Mouse (Mus musculus) lung, postnatal 0 days (tissue): ENCODE results near the gene Grm4. TPM values are rescaled to one million over a fixed set of nuclear protein-coding genes. Genes with fewer than 3 reads are reported as not detected.

Experiments used
- ATAC-seq: fragments of 200-750 bp; cut with Nextera tagmentation; 2 replicates; pipeline ENCODE4 v1.8.0; 2017; ENCODE audit warnings: moderate library complexity
- DNase-seq: peaks from one replicate; pipeline ENCODE4 v3.0.0-alpha.2; 2016; ENCODE audit warnings: low spot score
- H3K27ac ChIP-seq: fragments of 300-500 bp; sonication (generic); 2 replicates; pipeline ENCODE4 v1.5.1; 2014; ENCODE audit warnings: antibody characterized with exemption, mild to moderate bottlenecking, low read length, mixed read lengths
- H3K27me3 ChIP-seq: fragments of 300-500 bp; sonication (generic); replicated peaks from 2 replicates; pipeline ENCODE4 v1.6.1; 2014; ENCODE audit warnings: low read length, mixed read lengths; ENCODE audit not compliant: insufficient read depth
- H3K36me3 ChIP-seq: fragments of 300-500 bp; sonication (generic); 2 replicates; pipeline ENCODE4 v1.6.1; 2014; ENCODE audit warnings: low read length, mixed read lengths; ENCODE audit not compliant: insufficient read depth
- H3K4me1 ChIP-seq: fragments of 300-500 bp; sonication (generic); 2 replicates; pipeline ENCODE4 v1.6.1; 2014; ENCODE audit warnings: antibody characterized with exemption, low read depth, low read length, mixed read lengths; ENCODE audit not compliant: insufficient read depth
- H3K4me2 ChIP-seq: fragments of 300-500 bp; sonication (generic); replicated peaks from 2 replicates; pipeline ENCODE4 v1.6.1; 2014; ENCODE audit warnings: low read depth, mild to moderate bottlenecking, low read length, moderate library complexity, mixed read lengths
- H3K4me3 ChIP-seq: fragments of 300-500 bp; sonication (generic); 2 replicates; pipeline ENCODE4 v1.5.1; 2014; ENCODE audit warnings: low read depth, low read length
- H3K9ac ChIP-seq: fragments of 300-500 bp; sonication (generic); replicated peaks from 2 replicates; pipeline ENCODE4 v1.6.1; 2014; ENCODE audit warnings: low read depth, mild to moderate bottlenecking
- H3K9me3 ChIP-seq: fragments of 300-500 bp; sonication (generic); 2 replicates; pipeline ENCODE4 v1.6.1; 2016; ENCODE audit warnings: low read length, mixed read lengths
- CTCF ChIP-seq: IDR thresholded peaks from 2 replicates; pipeline ENCODE4 v1.5.1; 2016; ENCODE audit warnings: antibody characterized with exemption, mild to moderate bottlenecking
- EP300 ChIP-seq: IDR thresholded peaks from 2 replicates; pipeline ENCODE4 v1.6.1; 2016; ENCODE audit warnings: antibody characterized with exemption, mild to moderate bottlenecking, control low read depth
- WGBS: fragments of 180-500 bp; shearing (Covaris S2); extraction: QIAGEN DNeasy Blood & Tissue Kit; methylation state at CpG from one replicate; pipeline ENCODE4 v1.1.7; 2014; 5-methylcytosine and 5-hydroxymethylcytosine counted together
- polyA plus RNA-seq: library from polyadenylated mRNA; unstranded; fragments of >200 nt; fragmentation: Nextera tagmentation; extraction: Ambion mirVana; gene quantifications from 2 replicates; pipeline ENCODE4 v1.2.1, GENCODE M21; 2015

Gene Grm4
- polyA plus RNA-seq, 1 experiment from 2014 or later, result not detected

GRCm38 (mm10) chr17:27510258-27511124 lies 10.7 kb downstream of the Grm4 start:
- Histone ChIP-seq H3K4me2 (no peak overlapping the region), H3K27ac (no peak overlapping the region), H3K4me3 (no peak overlapping the region), H3K36me3 (no peaks in the 10 kb centered on the region), H3K4me1 (no peaks in the 10 kb centered on the region), H3K27me3 (peaks cover 59% of the 10 kb centered on the region), H3K9me3 (no peaks in the 10 kb centered on the region), H3K9ac (no peak overlapping the region)
- DNase-seq (no peak), ATAC-seq (no peak)
- WGBS, result 48% methylated on average over 9 of the region's 9 CpGs
- TF ChIP-seq CTCF, result no peak
- no peak for TF ChIP-seq EP300

DNA sequence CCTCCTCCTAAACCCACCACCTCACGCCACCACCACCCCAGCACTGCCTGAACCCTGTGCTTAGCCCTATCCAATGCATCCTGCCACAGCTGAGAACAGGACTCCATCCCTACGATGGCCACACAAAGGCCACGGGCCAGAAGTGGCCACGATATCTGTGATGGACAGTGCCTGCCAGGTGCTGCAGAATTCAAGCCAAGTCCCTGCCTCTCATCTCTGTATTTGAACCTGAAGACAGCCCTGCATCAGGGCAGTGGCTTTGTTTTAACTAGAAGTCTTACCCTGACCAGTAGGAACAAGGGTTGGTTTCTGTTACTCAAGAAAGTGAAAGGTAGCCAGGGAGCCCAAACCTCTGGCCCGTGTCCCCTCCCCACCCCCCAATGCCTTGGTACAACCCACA lies 12.1 kb downstream of the Grm4 start:
- Histone ChIP-seq H3K27ac (no peak overlapping the region), H3K4me2 (no peak overlapping the region), H3K36me3 (no peaks in the 10 kb centered on the region), H3K4me1 (no peaks in the 10 kb centered on the region), H3K4me3 (no peak overlapping the region), H3K9ac (no peak overlapping the region), H3K9me3 (no peaks in the 10 kb centered on the region), H3K27me3 (peaks cover 46% of the 10 kb centered on the region)
- TF ChIP-seq EP300 (no peak), CTCF (no peak)
- no peak for DNase-seq
- ATAC-seq, result no peak
- WGBS, result 68% methylated on average over 5 of the region's 5 CpGs

DNA sequence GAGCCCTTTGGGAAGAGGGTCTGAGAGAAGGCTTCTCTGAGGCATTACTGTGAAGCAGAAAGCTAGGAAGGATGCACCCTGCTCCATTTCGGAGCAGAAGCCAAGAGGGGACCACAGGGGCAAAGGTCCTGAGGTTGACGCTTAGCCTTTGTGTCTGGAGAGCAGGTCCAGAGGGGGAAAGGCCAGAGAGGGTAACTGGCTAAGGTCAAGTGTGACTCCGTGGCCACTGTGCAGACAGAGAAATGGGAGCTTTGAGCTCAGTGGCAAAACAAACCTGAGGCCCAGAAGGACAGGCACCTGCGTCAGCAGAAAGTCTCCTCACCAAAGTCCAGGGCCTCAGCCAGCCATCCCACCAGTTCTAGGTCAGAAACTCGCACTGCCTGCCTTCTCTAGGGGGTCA lies 12.7 kb downstream of the Grm4 start:
- no peak for ATAC-seq
- H3K4me3 ChIP-seq, result no peak overlapping the region
- H3K9ac ChIP-seq, result no peak overlapping the region
- H3K9me3 ChIP-seq, result no peaks in the 10 kb centered on the region
- H3K36me3 ChIP-seq, result no peaks in the 10 kb centered on the region
- DNase-seq, result no peak
- H3K4me1 ChIP-seq, result no peaks in the 10 kb centered on the region
- no peak for TF ChIP-seq EP300
- no peak for TF ChIP-seq CTCF
- H3K4me2 ChIP-seq, result no peak overlapping the region
- H3K27me3 ChIP-seq, result peaks cover 44% of the 10 kb centered on the region
- 50% methylated on average over 5 of the region's 5 CpGs for WGBS
- no peak overlapping the region for H3K27ac ChIP-seq

GRCm38 (mm10) chr17:27508002-27508401 lies 13.2 kb downstream of the Grm4 start:
- TF ChIP-seq CTCF (no peak), EP300 (no peak)
- Histone ChIP-seq H3K9ac (no peak overlapping the region), H3K9me3 (no peaks in the 10 kb centered on the region), H3K4me3 (no peak overlapping the region), H3K36me3 (no peaks in the 10 kb centered on the region), H3K4me2 (no peak overlapping the region), H3K27ac (no peak overlapping the region), H3K4me1 (no peaks in the 10 kb centered on the region), H3K27me3 (peaks cover 39% of the 10 kb centered on the region)
- 58% methylated on average over 12 of the region's 12 CpGs for WGBS
- no peak for DNase-seq
- ATAC-seq, result no peak

DNA sequence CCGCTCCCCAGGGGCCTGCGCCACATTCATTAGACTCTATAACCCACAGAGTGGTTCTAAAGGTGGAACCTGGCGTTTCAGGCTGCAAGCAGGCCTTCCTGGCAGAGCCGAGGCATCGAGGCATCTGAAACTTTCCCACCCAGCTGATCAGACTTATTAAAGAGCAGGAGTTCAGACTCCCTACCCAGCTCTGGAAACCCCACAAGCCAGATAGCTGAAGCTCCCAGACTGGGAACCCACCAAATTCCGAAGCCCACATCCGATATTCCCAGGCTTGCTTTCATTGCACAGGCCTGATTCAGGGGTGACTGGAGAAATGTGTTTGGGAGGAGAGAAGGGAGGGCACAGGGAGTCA lies 13.6 kb downstream of the Grm4 start:
- H3K36me3 ChIP-seq, result no peaks in the 10 kb centered on the region
- TF ChIP-seq CTCF (no peak), EP300 (no peak)
- no peak overlapping the region for H3K9ac ChIP-seq
- 87% methylated on average over 7 of the region's 7 CpGs for WGBS
- no peak overlapping the region for H3K27ac ChIP-seq
- H3K27me3 ChIP-seq, result peaks cover 34% of the 10 kb centered on the region
- H3K4me2 ChIP-seq, result no peak overlapping the region
- no peak for ATAC-seq
- no peaks in the 10 kb centered on the region for H3K9me3 ChIP-seq
- no peak for DNase-seq
- H3K4me3 ChIP-seq, result no peak overlapping the region
- H3K4me1 ChIP-seq, result no peaks in the 10 kb centered on the region

DNA sequence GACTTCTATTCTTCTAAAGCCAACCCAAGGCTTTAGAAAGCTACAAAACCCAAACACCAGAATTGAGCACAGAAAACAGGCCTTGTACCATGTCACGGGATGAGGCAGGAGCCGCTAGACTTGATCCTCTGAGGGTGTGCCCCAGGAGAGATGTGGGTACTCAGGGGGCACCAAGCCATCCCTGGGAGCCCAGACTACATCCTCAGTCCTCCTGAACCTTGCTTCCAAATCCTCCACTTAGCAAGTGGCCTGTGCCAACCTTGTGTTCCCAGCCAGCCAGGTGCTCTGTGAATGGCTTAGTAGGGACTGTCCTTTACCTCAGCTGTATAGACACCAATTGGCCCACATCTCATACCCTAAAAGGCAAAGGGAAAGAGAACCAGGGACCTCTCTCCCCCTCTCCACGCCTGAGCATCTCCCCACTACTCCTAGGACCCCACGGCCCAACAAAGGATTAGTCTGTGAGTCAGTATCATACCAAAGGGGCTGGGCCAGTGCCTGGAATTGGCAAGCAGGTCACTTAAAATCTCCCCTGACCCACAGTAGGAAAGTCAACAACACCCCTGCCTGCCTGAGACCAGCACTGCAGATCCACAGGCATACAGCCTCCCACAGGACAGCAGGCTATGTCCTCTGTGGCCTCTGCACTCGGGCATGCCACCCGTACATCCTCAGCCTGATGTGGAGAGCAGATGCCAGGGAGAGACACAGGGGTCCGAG lies 14.2 kb downstream of the Grm4 start:
- no peak for DNase-seq
- no peak for TF ChIP-seq CTCF
- no peak for TF ChIP-seq EP300
- WGBS, result 85% methylated on average over 7 of the region's 7 CpGs
- Histone ChIP-seq H3K27ac (no peak overlapping the region), H3K4me3 (no peak overlapping the region), H3K4me2 (no peak overlapping the region), H3K36me3 (no peaks in the 10 kb centered on the region), H3K9ac (no peak overlapping the region), H3K4me1 (no peaks in the 10 kb centered on the region), H3K27me3 (peaks cover 29% of the 10 kb centered on the region), H3K9me3 (no peaks in the 10 kb centered on the region)
- no peak for ATAC-seq
